Mouse (Mus musculus) neural tube, embryonic 12.5 days (tissue): ENCODE data around the gene Rfpl4b. TPM values are rescaled to one million over a fixed set of nuclear protein-coding genes. Genes with fewer than 3 reads are reported as not detected.
A peak's percentile ranks its signal among the peaks of the same experiment; 100 is the strongest.
"Not testable (repeated sequence)": the region's sequence is repeated elsewhere in the genome, so short reads cannot be mapped to it uniquely, and the experiment has no call there.

ENCODE experiments used
- ATAC-seq: fragments of 200-750 bp; cut with Nextera tagmentation; 2 replicates; pipeline ENCODE4 v1.8.0; 2017; ENCODE audit warnings: low read depth, mild to moderate bottlenecking, moderate TSS enrichment, moderate library complexity; ENCODE audit not compliant: low FRiP score
- H3K27ac ChIP-seq: fragments of 300-500 bp; sonication (generic); 2 replicates; pipeline ENCODE4 v1.5.1; 2016
- H3K27me3 ChIP-seq: fragments of 300-500 bp; sonication (generic); replicated peaks from 2 replicates; pipeline ENCODE4 v1.6.1; 2016; ENCODE audit warnings: mild to moderate bottlenecking
- H3K36me3 ChIP-seq: fragments of 300-500 bp; sonication (generic); 2 replicates; pipeline ENCODE4 v1.6.1; 2016; ENCODE audit warnings: mild to moderate bottlenecking
- H3K4me1 ChIP-seq: fragments of 300-500 bp; sonication (generic); 2 replicates; pipeline ENCODE4 v1.6.1; 2016
- H3K4me2 ChIP-seq: fragments of 300-500 bp; sonication (generic); replicated peaks from 2 replicates; pipeline ENCODE4 v1.6.1; 2016; ENCODE audit warnings: mild to moderate bottlenecking
- H3K4me3 ChIP-seq: fragments of 300-500 bp; sonication (generic); 2 replicates; pipeline ENCODE4 v1.5.1; 2016
- H3K9ac ChIP-seq: fragments of 300-500 bp; sonication (generic); 2 replicates; pipeline ENCODE4 v1.6.1; 2016; ENCODE audit warnings: mild to moderate bottlenecking
- H3K9me3 ChIP-seq: fragments of 300-500 bp; sonication (generic); 2 replicates; pipeline ENCODE4 v1.6.1; 2016; ENCODE audit warnings: mild to moderate bottlenecking
- WGBS: fragments of 180-500 bp; shearing (Covaris S2); methylation state at CpG from one replicate; pipeline ENCODE4 v1.1.7; 2016; 5-methylcytosine and 5-hydroxymethylcytosine counted together
- polyA plus RNA-seq: library from polyadenylated mRNA; unstranded; fragments of >200 nt; fragmentation: Nextera tagmentation; extraction: Ambion mirVana; gene quantifications from 2 replicates; pipeline ENCODE4 v1.2.1, GENCODE M21; 2016

The Rfpl4b gene
- not detected in 2 replicates for polyA plus RNA-seq

- ATAC-seq = no peak
- no peak within 1 kb of the TSS for H3K4me3 ChIP-seq
- 87% methylated on average over 3 of the region's 3 CpGs for WGBS
- H3K27me3 ChIP-seq = no peaks in the 10 kb centered on the region
- H3K4me1 ChIP-seq = no peaks in the 10 kb centered on the region
- H3K9ac ChIP-seq = no peak within 1 kb of the TSS
- peaks cover 17% of the 10 kb centered on the region for H3K9me3 ChIP-seq
- no peak within 1 kb of the TSS for H3K4me2 ChIP-seq
- no peak within 1 kb of the TSS for H3K27ac ChIP-seq
- no peaks in the 10 kb centered on the region for H3K36me3 ChIP-seq
Measured at GRCm38 (mm10) chr10:38821679-38822078, at the start of gene Rfpl4b. TSS of gene Rfpl4b (minus strand) at chr10:38821779.

- Histone ChIP-seq H3K4me3 (no peak overlapping the region), H3K4me1 (no peaks in the 10 kb centered on the region), H3K27me3 (no peaks in the 10 kb centered on the region), H3K36me3 (no peaks in the 10 kb centered on the region), H3K4me2 (no peak overlapping the region), H3K9me3 (no peaks in the 10 kb centered on the region), H3K27ac (no peak overlapping the region), H3K9ac (no peak overlapping the region)
- 72% methylated on average over 2 of the region's 2 CpGs for WGBS
- no peak for ATAC-seq
Measured at GRCm38 (mm10) chr10:38855186-38855585, 33.6 kb upstream of the Rfpl4b start.

GRCm38 (mm10) chr10:38850006-38850405, 28.4 kb upstream of the Rfpl4b start:
- not testable (repeated sequence) for H3K27ac ChIP-seq, H3K4me3 ChIP-seq, H3K36me3 ChIP-seq, H3K9ac ChIP-seq, H3K9me3 ChIP-seq, H3K4me1 ChIP-seq, ATAC-seq, H3K4me2 ChIP-seq, H3K27me3 ChIP-seq
- WGBS = 51% methylated on average over 5 of the region's 5 CpGs

DNA sequence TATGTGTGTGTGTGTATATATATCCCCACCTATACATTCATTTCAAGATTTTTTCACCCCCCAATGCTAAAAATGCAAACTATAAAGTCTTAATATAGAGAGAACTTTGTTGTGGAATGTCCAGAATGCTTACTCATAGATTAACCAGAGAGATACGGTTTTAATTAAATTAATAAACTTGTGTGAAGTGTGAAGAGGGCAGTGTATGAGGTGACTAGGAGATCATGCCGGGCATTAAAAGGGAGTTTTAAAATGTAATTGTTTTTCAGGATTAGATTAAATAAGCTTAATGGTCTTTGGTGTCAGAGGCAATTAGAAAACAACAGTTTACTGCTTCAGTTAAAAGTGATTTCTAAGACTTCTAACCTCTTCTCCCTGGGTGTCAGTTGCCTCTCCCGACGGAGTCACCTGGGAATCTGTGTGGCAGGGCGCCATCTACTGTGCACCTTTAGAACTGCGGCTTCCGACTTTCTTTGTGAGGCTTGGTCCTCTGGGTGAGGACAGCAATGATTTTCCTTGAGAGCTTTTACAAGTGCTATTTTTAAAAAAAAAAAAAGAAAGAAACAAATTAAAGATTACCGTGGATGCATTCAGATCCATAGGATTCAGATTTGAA, 27.4 kb upstream of the Rfpl4b start:
- Histone ChIP-seq H3K4me3 (no peak overlapping the region), H3K9me3 (no peaks in the 10 kb centered on the region), H3K9ac (no peak overlapping the region), H3K4me1 (no peaks in the 10 kb centered on the region), H3K36me3 (no peaks in the 10 kb centered on the region), H3K27ac (no peak overlapping the region), H3K27me3 (no peaks in the 10 kb centered on the region), H3K4me2 (no peak overlapping the region)
- 19% methylated on average over 8 of the region's 8 CpGs for WGBS
- ATAC-seq = peak; percentile 56; the same call in 1 of the 2 replicates

DNA sequence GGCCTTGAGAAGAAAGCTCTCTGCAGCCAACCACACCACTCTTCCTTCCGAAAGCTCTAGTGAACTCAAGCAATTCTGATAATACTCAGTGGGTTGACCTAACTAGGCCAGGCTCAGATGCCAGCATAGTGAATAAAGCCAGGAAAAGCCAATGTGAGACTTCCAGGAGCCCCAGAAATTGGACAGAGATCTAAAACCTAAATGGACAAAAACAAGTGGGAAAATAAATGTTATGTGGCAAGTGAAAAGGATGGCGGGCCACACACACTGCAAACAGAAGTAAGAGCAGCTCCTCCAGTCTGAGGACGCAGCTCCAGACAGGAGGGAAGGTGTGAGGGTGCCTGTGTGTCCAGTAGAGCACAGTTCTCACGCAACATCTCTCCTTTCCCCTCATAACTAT, 26.7 kb upstream of the Rfpl4b start:
- H3K9me3 ChIP-seq = no peaks in the 10 kb centered on the region
- WGBS = 95% methylated on average over 4 of the region's 4 CpGs
- no peak overlapping the region for H3K4me3 ChIP-seq
- H3K4me1 ChIP-seq = no peaks in the 10 kb centered on the region
- no peaks in the 10 kb centered on the region for H3K36me3 ChIP-seq
- no peak overlapping the region for H3K4me2 ChIP-seq
- H3K27me3 ChIP-seq = no peaks in the 10 kb centered on the region
- no peak overlapping the region for H3K9ac ChIP-seq
- ATAC-seq = no peak
- H3K27ac ChIP-seq = no peak overlapping the region

- Histone ChIP-seq H3K27me3 (no peaks in the 10 kb centered on the region), H3K36me3 (no peaks in the 10 kb centered on the region), H3K9me3 (peaks cover 25% of the 10 kb centered on the region), H3K4me2 (no peak overlapping the region), H3K27ac (no peak overlapping the region), H3K9ac (no peak overlapping the region), H3K4me3 (no peak overlapping the region), H3K4me1 (no peaks in the 10 kb centered on the region)
- 67% methylated on average over 1 of the region's 1 CpGs for WGBS
- no peak for ATAC-seq
Measured at GRCm38 (mm10) chr10:38823741-38824140, 2.2 kb upstream of the Rfpl4b start.

DNA sequence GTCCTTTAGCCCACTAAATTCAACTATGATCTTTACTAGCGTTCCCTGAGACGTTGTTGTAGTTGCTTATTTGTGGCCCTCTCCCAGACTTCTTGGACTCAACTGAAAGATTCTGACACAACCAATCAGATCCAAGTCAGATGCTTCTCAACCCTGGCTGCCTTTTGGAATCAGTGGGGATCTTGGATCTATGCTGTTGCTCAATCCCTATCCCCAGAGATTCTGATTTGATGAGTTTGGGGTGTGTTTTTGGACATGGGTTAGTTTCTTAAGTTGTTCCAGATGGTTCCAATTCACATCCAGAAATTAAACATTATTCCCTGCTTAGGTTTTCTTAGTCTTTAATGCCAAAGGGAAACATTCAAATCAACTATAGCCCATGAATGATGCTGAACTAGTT, 15.5 kb downstream of the Rfpl4b start:
- Histone ChIP-seq H3K27ac (no peak overlapping the region), H3K27me3 (no peaks in the 10 kb centered on the region), H3K4me2 (no peak overlapping the region), H3K4me1 (no peaks in the 10 kb centered on the region), H3K9ac (no peak overlapping the region), H3K36me3 (no peaks in the 10 kb centered on the region), H3K9me3 (no peaks in the 10 kb centered on the region), H3K4me3 (no peak overlapping the region)
- 96% methylated on average over 2 of the region's 2 CpGs for WGBS
- ATAC-seq = no peak

- Histone ChIP-seq H3K4me3 (no peak overlapping the region), H3K4me1 (no peaks in the 10 kb centered on the region), H3K27ac (no peak overlapping the region), H3K9ac (no peak overlapping the region), H3K27me3 (no peaks in the 10 kb centered on the region), H3K4me2 (no peak overlapping the region), H3K9me3 (no peaks in the 10 kb centered on the region), H3K36me3 (no peaks in the 10 kb centered on the region)
- ATAC-seq = no peak
- WGBS = 91% methylated on average over 8 of the region's 8 CpGs
Measured at GRCm38 (mm10) chr10:38804047-38804446, 17.5 kb downstream of the Rfpl4b start.

- H3K4me3 ChIP-seq = no peak overlapping the region
- no peak for ATAC-seq
- no peak overlapping the region for H3K9ac ChIP-seq
- no peak overlapping the region for H3K27ac ChIP-seq
- no peaks in the 10 kb centered on the region for H3K36me3 ChIP-seq
- no peaks in the 10 kb centered on the region for H3K4me1 ChIP-seq
- WGBS = 90% methylated on average over 7 of the region's 7 CpGs
- no peaks in the 10 kb centered on the region for H3K27me3 ChIP-seq
- no peak overlapping the region for H3K4me2 ChIP-seq
- no peaks in the 10 kb centered on the region for H3K9me3 ChIP-seq
Measured at GRCm38 (mm10) chr10:38803304-38803703, 18.3 kb downstream of the Rfpl4b start.

DNA sequence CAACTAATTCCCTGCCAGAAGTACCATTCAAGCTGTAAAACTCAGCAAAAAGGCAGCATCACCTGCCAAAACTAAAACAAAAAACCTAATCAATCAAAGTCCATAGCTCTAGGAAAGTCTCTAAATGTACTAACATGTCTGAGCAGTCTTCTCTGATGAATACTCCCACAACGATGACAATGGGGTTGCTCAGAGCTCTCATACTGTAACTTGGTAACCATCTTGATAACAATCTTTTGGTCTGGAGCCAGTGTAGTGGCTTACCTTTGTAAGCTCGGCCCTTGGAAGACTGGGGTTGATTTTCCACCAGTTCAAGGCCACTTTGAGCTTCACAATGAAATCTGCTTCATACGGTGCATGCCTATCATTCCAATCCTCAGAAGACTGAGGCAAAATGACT, 33.0 kb downstream of the Rfpl4b start:
- Histone ChIP-seq H3K27me3 (no peaks in the 10 kb centered on the region), H3K4me3 (no peak overlapping the region), H3K27ac (no peak overlapping the region), H3K4me1 (no peaks in the 10 kb centered on the region), H3K9me3 (no peaks in the 10 kb centered on the region), H3K4me2 (no peak overlapping the region), H3K9ac (no peak overlapping the region), H3K36me3 (no peaks in the 10 kb centered on the region)
- 77% methylated on average over 3 of the region's 3 CpGs for WGBS
- ATAC-seq = no peak

Other genes with a start within 250 kb of the Rfpl4b start
- gene Lama4, start 143.7 kb upstream of the Rfpl4b start, polyA plus RNA-seq = 34.9 and 40.7 TPM in 2 replicates